Mouse (Mus musculus): ENCODE measurements at regions not wholly inside any gene's neighbourhood (a gene's known extent, or its start where the extent isn't known, plus 50 kb on each side); places are given as distances from the start of the nearest gene placed in this dataset.
A peak's percentile ranks its signal among the peaks of the same experiment; 100 is the strongest.

DNA sequence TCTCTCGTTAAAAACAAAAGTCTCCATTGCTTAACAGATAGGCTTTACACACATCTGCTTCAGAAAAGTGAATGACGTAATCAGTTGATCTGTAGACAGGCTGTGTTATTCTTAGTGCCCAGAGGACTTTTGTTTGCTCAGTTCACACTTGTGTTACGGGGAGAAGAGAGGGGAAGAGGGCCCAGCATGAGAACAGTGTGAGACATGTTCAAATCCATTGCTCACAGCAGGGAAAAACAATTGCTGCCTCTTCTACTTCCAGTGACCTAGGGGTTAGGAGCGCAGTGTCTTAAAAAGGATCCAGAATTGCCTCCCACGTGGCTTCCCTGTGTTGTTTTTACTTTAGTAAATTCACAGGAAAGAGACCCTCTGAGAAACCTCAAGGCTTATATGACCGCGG, 243.3 kb upstream of the BC052040 start:
- ATAC-seq (replicated peaks; ENCODE audit: low FRiP score, low read depth) = no peak
- H3K4me1 ChIP-seq (replicated peaks; ENCODE audit: insufficient read depth, low read length) = no peaks in the 10 kb centered on the region
- H3K4me3 ChIP-seq (replicated peaks; ENCODE audit: low read depth, low read length) = no peak overlapping the region
- 29% methylated on average over 7 of the region's 7 CpGs for WGBS
- no peaks in the 10 kb centered on the region for H3K36me3 ChIP-seq (ENCODE audit: insufficient read depth, low read length)
- H3K9ac ChIP-seq (ENCODE audit: low read depth, low read length) = no peak overlapping the region
- no peak overlapping the region for H3K27ac ChIP-seq
- H3K27me3 ChIP-seq (ENCODE audit: insufficient read depth, low read length) = no peaks in the 10 kb centered on the region
- H3K9me3 ChIP-seq (replicated peaks; ENCODE audit: low read length) = no peaks in the 10 kb centered on the region
- no peak overlapping the region for H3K4me2 ChIP-seq (ENCODE audit: low read length)
- no peak for TF ChIP-seq CTCF (IDR thresholded peaks at IDR 0.05; ENCODE audit: low read depth)
- no peak for DNase-seq (ENCODE audit: low spot score)

DNA sequence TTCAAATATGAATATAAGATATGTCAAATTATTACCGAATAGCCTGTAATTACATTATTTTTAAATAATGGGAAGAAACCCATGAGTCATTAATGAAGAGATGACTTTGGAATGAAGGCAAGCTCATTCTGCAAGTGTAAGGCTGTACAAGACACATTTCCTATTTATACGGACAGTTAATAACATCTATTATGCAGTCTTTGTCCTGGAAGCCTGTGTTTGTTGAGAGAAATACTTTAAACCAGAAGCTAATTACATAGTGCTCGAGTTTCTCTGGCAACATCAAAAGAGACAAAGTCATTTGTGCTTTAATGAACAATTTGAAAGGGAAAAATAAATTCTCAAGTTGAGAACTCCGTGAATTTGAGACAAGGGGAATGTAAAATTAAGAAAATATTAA, 242.5 kb upstream of the BC052040 start:
- Histone ChIP-seq H3K4me2 (ENCODE audit: low read length) (no peak overlapping the region), H3K9me3 (replicated peaks; ENCODE audit: low read length) (no peaks in the 10 kb centered on the region), H3K27me3 (ENCODE audit: insufficient read depth, low read length) (no peaks in the 10 kb centered on the region), H3K27ac (no peak overlapping the region), H3K9ac (ENCODE audit: low read depth, low read length) (no peak overlapping the region), H3K4me3 (replicated peaks; ENCODE audit: low read depth, low read length) (no peak overlapping the region), H3K36me3 (ENCODE audit: insufficient read depth, low read length) (no peaks in the 10 kb centered on the region), H3K4me1 (replicated peaks; ENCODE audit: insufficient read depth, low read length) (no peaks in the 10 kb centered on the region)
- DNase-seq (ENCODE audit: low spot score) = no peak
- ATAC-seq (replicated peaks; ENCODE audit: low FRiP score, low read depth) = no peak
- 73% methylated on average over 4 of the region's 4 CpGs for WGBS
- no peak for TF ChIP-seq CTCF (IDR thresholded peaks at IDR 0.05; ENCODE audit: low read depth)

DNA sequence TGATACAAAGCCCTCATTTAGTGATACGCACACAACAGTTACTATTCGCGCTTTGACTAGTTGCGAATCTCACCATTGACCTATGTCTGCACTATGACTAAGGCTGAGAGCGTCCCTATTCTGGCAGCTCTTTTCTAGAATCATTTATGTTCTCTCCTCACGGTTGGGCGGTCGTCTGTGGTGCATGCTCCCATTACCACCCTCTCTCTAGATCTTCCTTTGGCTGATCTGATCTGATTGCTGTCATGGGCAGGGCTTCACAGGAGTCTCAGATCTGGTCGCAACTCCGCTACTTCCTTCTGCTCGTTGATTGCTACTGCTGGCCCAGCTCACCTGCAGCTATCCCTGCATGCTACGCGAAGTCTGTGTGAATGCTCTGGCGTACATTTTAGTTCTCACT, 239.2 kb upstream of the BC052040 start:
- DNase-seq (ENCODE audit: low spot score) (no peak), ATAC-seq (replicated peaks; ENCODE audit: low FRiP score, low read depth) (no peak; the same call in 1 of the 2 replicates)
- WGBS = 69% methylated on average over 14 of the region's 14 CpGs
- H3K4me2 ChIP-seq (ENCODE audit: low read length) = no peak overlapping the region
- no peak for TF ChIP-seq CTCF (IDR thresholded peaks at IDR 0.05; ENCODE audit: low read depth)
- no peaks in the 10 kb centered on the region for H3K4me1 ChIP-seq (replicated peaks; ENCODE audit: insufficient read depth, low read length)
- H3K9me3 ChIP-seq (replicated peaks; ENCODE audit: low read length) = no peaks in the 10 kb centered on the region
- H3K27me3 ChIP-seq (ENCODE audit: insufficient read depth, low read length) = no peaks in the 10 kb centered on the region
- H3K36me3 ChIP-seq (ENCODE audit: insufficient read depth, low read length) = no peaks in the 10 kb centered on the region
- H3K9ac ChIP-seq (ENCODE audit: low read depth, low read length) = no peak overlapping the region
- no peak overlapping the region for H3K4me3 ChIP-seq (replicated peaks; ENCODE audit: low read depth, low read length)
- no peak overlapping the region for H3K27ac ChIP-seq

DNA sequence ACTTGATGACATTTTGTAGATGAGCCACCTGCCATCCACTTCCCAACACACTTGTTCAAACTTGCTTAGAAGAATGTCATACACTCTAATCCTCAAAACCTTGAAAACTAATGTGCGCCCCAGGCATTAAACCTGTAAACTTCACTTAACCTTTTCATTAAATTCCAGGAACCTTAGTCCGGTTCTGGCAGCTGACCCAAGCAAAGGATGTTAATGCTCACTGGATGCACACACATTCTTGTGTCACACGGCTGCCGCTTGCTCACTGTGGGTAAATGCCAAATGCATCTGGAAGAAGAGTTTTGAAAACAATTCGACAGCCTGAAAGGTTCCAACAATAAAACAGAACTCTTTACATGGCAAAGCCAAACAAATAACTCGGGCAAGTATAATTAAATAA, 235.0 kb upstream of the BC052040 start:
- WGBS = 33% methylated on average over 6 of the region's 6 CpGs
- Histone ChIP-seq H3K27ac (no peak overlapping the region), H3K9ac (ENCODE audit: low read depth, low read length) (no peak overlapping the region), H3K4me2 (ENCODE audit: low read length) (no peak overlapping the region), H3K4me1 (replicated peaks; ENCODE audit: insufficient read depth, low read length) (no peaks in the 10 kb centered on the region), H3K36me3 (ENCODE audit: insufficient read depth, low read length) (no peaks in the 10 kb centered on the region), H3K9me3 (replicated peaks; ENCODE audit: low read length) (no peaks in the 10 kb centered on the region), H3K4me3 (replicated peaks; ENCODE audit: low read depth, low read length) (no peak overlapping the region), H3K27me3 (ENCODE audit: insufficient read depth, low read length) (no peaks in the 10 kb centered on the region)
- ATAC-seq (replicated peaks; ENCODE audit: low FRiP score, low read depth) = no peak
- no peak for TF ChIP-seq CTCF (IDR thresholded peaks at IDR 0.05; ENCODE audit: low read depth)
- DNase-seq (ENCODE audit: low spot score) = peak; percentile 47

DNA sequence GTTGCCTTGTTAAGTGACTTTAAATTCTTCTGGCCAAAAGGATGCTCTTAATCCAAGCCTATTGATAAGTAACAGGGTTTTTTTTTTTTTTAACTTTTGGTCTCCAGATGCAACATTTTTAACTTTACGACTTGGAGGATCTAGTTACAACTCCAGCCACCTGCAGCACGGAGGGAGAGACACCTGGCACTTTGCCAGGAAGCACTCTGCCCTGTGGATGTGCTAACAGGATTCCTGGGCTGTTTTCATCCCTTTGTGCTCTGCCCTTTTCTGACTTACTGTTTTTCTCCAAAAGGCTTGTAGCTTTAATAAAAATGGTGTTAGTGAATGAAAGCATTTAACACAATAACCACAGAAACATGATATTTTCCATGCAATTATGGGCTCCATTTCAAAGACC, 233.3 kb upstream of the BC052040 start:
- 3% methylated on average over 2 of the region's 2 CpGs for whole genome bisulfite sequencing
- Histone ChIP-seq H3K36me3 (ENCODE audit: insufficient read depth, low read length) (no peaks in the 10 kb centered on the region), H3K27me3 (ENCODE audit: insufficient read depth, low read length) (no peaks in the 10 kb centered on the region), H3K4me1 (replicated peaks; ENCODE audit: insufficient read depth, low read length) (no peaks in the 10 kb centered on the region), H3K9me3 (replicated peaks; ENCODE audit: low read length) (no peaks in the 10 kb centered on the region), H3K4me3 (replicated peaks; ENCODE audit: low read depth, low read length) (no peak overlapping the region), H3K27ac (no peak overlapping the region), H3K4me2 (ENCODE audit: low read length) (no peak overlapping the region), H3K9ac (ENCODE audit: low read depth, low read length) (no peak overlapping the region)
- no peak for TF ChIP-seq CTCF (IDR thresholded peaks at IDR 0.05; ENCODE audit: low read depth)
- DNase-seq (ENCODE audit: low spot score) (peak; percentile 72), ATAC-seq (replicated peaks; ENCODE audit: low FRiP score, low read depth) (no peak)

DNA sequence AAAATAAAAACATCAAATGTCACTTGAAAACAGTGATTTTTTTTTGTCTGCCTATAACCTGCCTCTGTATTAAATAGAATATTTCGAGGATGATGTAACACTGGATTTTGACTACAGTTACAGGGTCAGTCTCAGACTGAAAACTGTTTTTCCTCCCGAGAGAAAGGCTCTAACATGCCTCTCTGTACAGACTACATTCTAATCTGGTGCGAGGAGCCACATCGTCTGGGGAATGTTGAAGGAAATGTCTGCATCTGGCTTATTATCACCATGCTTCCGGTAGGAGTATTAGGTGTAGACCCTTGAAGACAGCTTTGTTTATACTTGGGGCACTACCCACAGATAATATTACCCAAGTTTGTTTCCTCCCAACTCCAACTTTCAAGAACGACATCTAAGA, 210.4 kb upstream of the BC052040 start:
- Histone ChIP-seq H3K27ac (no peak overlapping the region), H3K4me3 (replicated peaks; ENCODE audit: low read depth, low read length) (no peak overlapping the region), H3K4me1 (replicated peaks; ENCODE audit: insufficient read depth, low read length) (no peaks in the 10 kb centered on the region), H3K9me3 (replicated peaks; ENCODE audit: low read length) (no peaks in the 10 kb centered on the region), H3K36me3 (ENCODE audit: insufficient read depth, low read length) (no peaks in the 10 kb centered on the region), H3K4me2 (ENCODE audit: low read length) (no peak overlapping the region), H3K27me3 (ENCODE audit: insufficient read depth, low read length) (no peaks in the 10 kb centered on the region), H3K9ac (ENCODE audit: low read depth, low read length) (no peak overlapping the region)
- DNase-seq (ENCODE audit: low spot score) = no peak
- TF ChIP-seq CTCF (IDR thresholded peaks at IDR 0.05; ENCODE audit: low read depth) = no peak
- ATAC-seq (replicated peaks; ENCODE audit: low FRiP score, low read depth) = no peak
- WGBS = 34% methylated on average over 6 of the region's 6 CpGs

DNA sequence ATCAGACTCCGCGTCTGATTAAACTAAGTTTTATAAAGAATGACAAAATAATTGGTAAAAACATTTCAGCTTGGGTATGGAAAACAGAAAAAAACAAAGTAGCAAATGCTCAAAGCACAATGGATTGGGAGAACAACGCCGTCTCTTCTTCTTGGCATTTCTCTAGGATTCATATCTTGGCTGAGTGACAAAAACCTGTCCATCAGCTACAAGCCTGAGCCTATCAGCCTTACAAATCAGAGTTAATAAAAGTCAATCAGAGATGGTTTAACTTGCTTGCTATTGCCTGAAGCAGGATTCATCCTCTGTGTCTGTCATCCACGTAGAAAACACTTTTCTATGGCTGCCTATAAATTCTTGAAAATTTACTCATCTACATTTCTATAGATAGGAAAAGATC, 206.2 kb upstream of the BC052040 start:
- 78% methylated on average over 5 of the region's 5 CpGs for WGBS
- Histone ChIP-seq H3K4me3 (replicated peaks; ENCODE audit: low read depth, low read length) (no peak overlapping the region), H3K9ac (ENCODE audit: low read depth, low read length) (no peak overlapping the region), H3K27me3 (ENCODE audit: insufficient read depth, low read length) (no peaks in the 10 kb centered on the region), H3K4me2 (ENCODE audit: low read length) (no peak overlapping the region), H3K9me3 (replicated peaks; ENCODE audit: low read length) (no peaks in the 10 kb centered on the region), H3K27ac (no peak overlapping the region), H3K4me1 (replicated peaks; ENCODE audit: insufficient read depth, low read length) (no peaks in the 10 kb centered on the region), H3K36me3 (ENCODE audit: insufficient read depth, low read length) (no peaks in the 10 kb centered on the region)
- DNase-seq (ENCODE audit: low spot score) = no peak
- TF ChIP-seq CTCF (IDR thresholded peaks at IDR 0.05; ENCODE audit: low read depth) = no peak
- ATAC-seq (replicated peaks; ENCODE audit: low FRiP score, low read depth) = no peak
